Mouse (Mus musculus): ENCODE measurements around the gene Lrp11. TPM values are rescaled to one million over a fixed set of nuclear protein-coding genes. Genes with fewer than 3 reads are reported as not detected.

Gene Lrp11
- 7.3 and 7.7 TPM in 2 replicates for polyA plus RNA-seq (2016; fragmentation: Nextera tagmentation; extraction: Ambion mirVana)

- H3K27ac ChIP-seq = peak within 1 kb of the TSS; percentile 30; the same call in 1 of the 2 replicates
- peaks cover 21% of the 10 kb centered on the region for H3K27me3 ChIP-seq
- H3K9ac ChIP-seq = peak within 1 kb of the TSS; percentile 58
- peak within 1 kb of the TSS; percentile 100 for H3K4me2 ChIP-seq (replicated peaks)
- no peaks in the 10 kb centered on the region for H3K9me3 ChIP-seq
- peak within 1 kb of the TSS; percentile 66 for H3K4me3 ChIP-seq
- no peaks in the 10 kb centered on the region for H3K36me3 ChIP-seq
- 1% methylated on average over 71 of the region's 76 CpGs for WGBS
- peak; percentile 94 for ATAC-seq (ENCODE audit: insufficient number of reproducible peaks, insufficient read depth, low FRiP score, low TSS enrichment)
- peaks cover 3% of the 10 kb centered on the region; the same call in 1 of the 2 replicates for H3K4me1 ChIP-seq
Measured at GRCm38 (mm10) chr10:7589592-7590233, at the start of gene Lrp11. Gene Lrp11 (plus strand): TSS chr10:7589800.

- Histone ChIP-seq H3K9me3 (no peaks in the 10 kb centered on the region), H3K27ac (no peak overlapping the region), H3K27me3 (no peaks in the 10 kb centered on the region), H3K36me3 (no peaks in the 10 kb centered on the region), H3K4me3 (no peak overlapping the region), H3K4me2 (replicated peaks) (no peak overlapping the region), H3K4me1 (no peaks in the 10 kb centered on the region), H3K9ac (no peak overlapping the region)
- ATAC-seq (ENCODE audit: insufficient number of reproducible peaks, insufficient read depth, low FRiP score, low TSS enrichment) = no peak
Measured at GRCm38 (mm10) chr10:7578002-7578401, 11.6 kb upstream of the Lrp11 start.

DNA sequence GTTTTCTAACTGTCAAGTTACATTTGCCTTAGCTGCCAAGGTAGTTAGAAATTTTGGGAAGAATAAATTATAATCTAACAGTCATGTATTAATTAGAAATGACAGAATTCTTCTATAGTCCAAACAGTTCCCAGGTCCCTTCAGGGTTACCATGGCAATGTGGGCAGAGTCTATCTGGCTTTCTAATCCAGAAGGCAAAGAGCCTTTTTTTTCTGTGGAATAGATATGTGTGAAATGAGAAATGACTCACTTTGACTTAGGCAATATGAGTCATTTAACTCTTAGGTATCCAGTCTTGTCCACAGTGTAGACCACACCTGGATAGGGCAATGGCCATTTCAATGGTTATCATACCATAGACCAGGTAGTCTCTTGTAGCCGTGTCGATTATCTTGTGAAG is 8.2 kb upstream of the Lrp11 start:
- no peak overlapping the region for H3K9ac ChIP-seq
- H3K36me3 ChIP-seq = no peaks in the 10 kb centered on the region
- 89% methylated on average over 2 of the region's 2 CpGs for WGBS
- no peaks in the 10 kb centered on the region for H3K9me3 ChIP-seq
- H3K27ac ChIP-seq = no peak overlapping the region
- H3K27me3 ChIP-seq = peaks cover 3% of the 10 kb centered on the region; the same call in 1 of the 2 replicates
- H3K4me2 ChIP-seq (replicated peaks) = no peak overlapping the region
- H3K4me3 ChIP-seq = no peak overlapping the region
- no peaks in the 10 kb centered on the region for H3K4me1 ChIP-seq
- ATAC-seq (ENCODE audit: insufficient number of reproducible peaks, insufficient read depth, low FRiP score, low TSS enrichment) = no peak

GRCm38 (mm10) chr10:7582157-7582890 is 7.3 kb upstream of the Lrp11 start:
- Histone ChIP-seq H3K27ac (no peak overlapping the region), H3K9me3 (no peaks in the 10 kb centered on the region), H3K36me3 (no peaks in the 10 kb centered on the region), H3K4me3 (no peak overlapping the region), H3K4me2 (replicated peaks) (no peak overlapping the region), H3K9ac (no peak overlapping the region), H3K27me3 (peaks cover 3% of the 10 kb centered on the region; the same call in 1 of the 2 replicates), H3K4me1 (no peaks in the 10 kb centered on the region)
- ATAC-seq (ENCODE audit: insufficient number of reproducible peaks, insufficient read depth, low FRiP score, low TSS enrichment) = no peak
- WGBS = 44% methylated on average over 11 of the region's 11 CpGs

- no peaks in the 10 kb centered on the region for H3K36me3 ChIP-seq
- H3K9me3 ChIP-seq = no peaks in the 10 kb centered on the region
- no peak overlapping the region for H3K9ac ChIP-seq
- no peak overlapping the region for H3K4me3 ChIP-seq
- H3K27me3 ChIP-seq = peaks cover 3% of the 10 kb centered on the region; the same call in 1 of the 2 replicates
- H3K4me2 ChIP-seq (replicated peaks) = no peak overlapping the region
- ATAC-seq (ENCODE audit: insufficient number of reproducible peaks, insufficient read depth, low FRiP score, low TSS enrichment) = no peak
- no peak overlapping the region for H3K27ac ChIP-seq
- no peaks in the 10 kb centered on the region for H3K4me1 ChIP-seq
- WGBS = 53% methylated on average over 7 of the region's 7 CpGs
Measured at GRCm38 (mm10) chr10:7582891-7583557, 6.6 kb upstream of the Lrp11 start.

DNA sequence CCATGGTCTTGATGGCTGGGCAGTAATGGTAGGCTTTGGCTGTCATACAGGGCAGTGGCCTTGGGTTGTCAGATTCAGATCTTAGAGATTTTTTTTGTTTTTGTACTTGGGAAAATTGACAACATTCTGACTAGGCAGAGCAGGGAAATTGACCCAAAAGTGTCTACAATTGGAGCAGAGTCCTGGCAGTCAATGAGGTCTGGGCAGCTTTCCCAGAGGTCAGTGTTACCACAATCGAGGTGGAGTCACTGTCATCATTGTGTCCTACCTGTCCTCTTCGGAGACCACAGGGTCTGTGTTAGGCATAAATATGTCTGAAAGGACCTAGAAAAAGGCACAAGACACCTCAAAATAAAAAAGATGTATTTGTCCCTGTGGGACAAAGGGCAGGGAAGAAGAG is 2.8 kb upstream of the Lrp11 start:
- no peak overlapping the region for H3K4me3 ChIP-seq
- H3K9ac ChIP-seq = no peak overlapping the region
- no peak overlapping the region for H3K27ac ChIP-seq
- no peak for ATAC-seq (ENCODE audit: insufficient number of reproducible peaks, insufficient read depth, low FRiP score, low TSS enrichment)
- no peaks in the 10 kb centered on the region for H3K9me3 ChIP-seq
- no peak overlapping the region for H3K4me2 ChIP-seq (replicated peaks)
- peaks cover 3% of the 10 kb centered on the region; the same call in 1 of the 2 replicates for H3K4me1 ChIP-seq
- H3K27me3 ChIP-seq = peaks cover 16% of the 10 kb centered on the region
- H3K36me3 ChIP-seq = no peaks in the 10 kb centered on the region
- 73% methylated on average over 2 of the region's 2 CpGs for WGBS

DNA sequence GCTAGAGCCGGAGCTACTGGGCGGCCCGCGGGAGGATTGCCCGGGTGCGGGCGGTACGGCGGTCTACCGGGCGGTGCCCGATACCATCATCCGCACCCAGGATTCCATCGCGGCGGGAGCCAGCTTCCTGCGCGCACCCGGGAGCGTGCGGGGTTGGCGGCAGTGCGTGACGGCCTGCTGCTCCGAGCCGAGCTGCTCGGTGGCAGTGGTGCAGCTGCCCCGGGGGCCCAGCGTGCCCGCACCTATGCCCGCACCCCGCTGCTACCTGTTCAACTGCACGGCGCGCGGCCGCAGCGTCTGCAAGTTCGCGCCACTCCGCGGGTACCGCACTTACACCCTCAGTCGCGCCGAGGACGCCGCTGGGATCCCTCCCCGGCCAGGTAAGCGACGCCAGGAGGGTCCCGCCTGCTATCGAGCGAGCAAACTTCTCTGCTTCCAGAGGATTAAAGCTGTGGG is 662 bp downstream of the Lrp11 start:
- peak overlapping the region; percentile 58 for H3K9ac ChIP-seq
- under 1% methylated on average over 54 of the region's 54 CpGs for WGBS
- peaks cover 21% of the 10 kb centered on the region for H3K27me3 ChIP-seq
- no peaks in the 10 kb centered on the region for H3K36me3 ChIP-seq
- ATAC-seq (ENCODE audit: insufficient number of reproducible peaks, insufficient read depth, low FRiP score, low TSS enrichment) = no peak
- no peak overlapping the region for H3K27ac ChIP-seq
- peak overlapping the region; percentile 100 for H3K4me2 ChIP-seq (replicated peaks)
- peak overlapping the region; percentile 66 for H3K4me3 ChIP-seq
- H3K4me1 ChIP-seq = peaks cover 3% of the 10 kb centered on the region; the same call in 1 of the 2 replicates
- H3K9me3 ChIP-seq = no peaks in the 10 kb centered on the region

- peaks cover 19% of the 10 kb centered on the region for H3K27me3 ChIP-seq
- no peak for ATAC-seq (ENCODE audit: insufficient number of reproducible peaks, insufficient read depth, low FRiP score, low TSS enrichment)
- peak overlapping the region; percentile 66 for H3K4me3 ChIP-seq
- no peaks in the 10 kb centered on the region for H3K36me3 ChIP-seq
- H3K4me2 ChIP-seq (replicated peaks) = peak overlapping the region; percentile 100
- WGBS = 5% methylated on average over 8 of the region's 8 CpGs
- no peaks in the 10 kb centered on the region for H3K9me3 ChIP-seq
- peaks cover 3% of the 10 kb centered on the region; the same call in 1 of the 2 replicates for H3K4me1 ChIP-seq
- peak overlapping the region; percentile 58; the same call in 1 of the 2 replicates for H3K9ac ChIP-seq
- H3K27ac ChIP-seq = no peak overlapping the region
Measured at GRCm38 (mm10) chr10:7590792-7591191, 1.2 kb downstream of the Lrp11 start.

GRCm38 (mm10) chr10:7594797-7595196 is 5.2 kb downstream of the Lrp11 start:
- Histone ChIP-seq H3K9ac (no peak overlapping the region), H3K27ac (no peak overlapping the region), H3K36me3 (no peaks in the 10 kb centered on the region), H3K4me1 (peaks cover 3% of the 10 kb centered on the region; the same call in 1 of the 2 replicates), H3K4me2 (replicated peaks) (no peak overlapping the region), H3K9me3 (no peaks in the 10 kb centered on the region), H3K4me3 (no peak overlapping the region), H3K27me3 (peaks cover 18% of the 10 kb centered on the region)
- 55% methylated on average over 7 of the region's 7 CpGs for WGBS
- ATAC-seq (ENCODE audit: insufficient number of reproducible peaks, insufficient read depth, low FRiP score, low TSS enrichment) = no peak

- H3K9ac ChIP-seq = no peak overlapping the region
- H3K4me3 ChIP-seq = no peak overlapping the region
- peaks cover 10% of the 10 kb centered on the region for H3K27me3 ChIP-seq
- H3K4me1 ChIP-seq = no peaks in the 10 kb centered on the region
- H3K9me3 ChIP-seq = no peaks in the 10 kb centered on the region
- 87% methylated on average over 1 of the region's 1 CpGs for WGBS
- no peak overlapping the region for H3K4me2 ChIP-seq (replicated peaks)
- H3K27ac ChIP-seq = no peak overlapping the region
- H3K36me3 ChIP-seq = no peaks in the 10 kb centered on the region
- ATAC-seq (ENCODE audit: insufficient number of reproducible peaks, insufficient read depth, low FRiP score, low TSS enrichment) = no peak
Measured at GRCm38 (mm10) chr10:7596251-7596650, 6.7 kb downstream of the Lrp11 start.

GRCm38 (mm10) chr10:7598177-7598576 is 8.6 kb downstream of the Lrp11 start:
- Histone ChIP-seq H3K9ac (no peak overlapping the region), H3K9me3 (no peaks in the 10 kb centered on the region), H3K4me1 (no peaks in the 10 kb centered on the region), H3K27ac (no peak overlapping the region), H3K36me3 (no peaks in the 10 kb centered on the region), H3K27me3 (no peaks in the 10 kb centered on the region), H3K4me3 (no peak overlapping the region), H3K4me2 (replicated peaks) (no peak overlapping the region)
- ATAC-seq (ENCODE audit: insufficient number of reproducible peaks, insufficient read depth, low FRiP score, low TSS enrichment) = no peak
- 89% methylated on average over 7 of the region's 7 CpGs for WGBS

Data from embryonic facial prominence, embryonic 12.5 days (tissue).